Mouse (Mus musculus) ES-E14 (cell line): ENCODE measurements at regions not wholly inside any gene's neighbourhood (a gene's known extent, or its start where the extent isn't known, plus 50 kb on each side); places are given as distances from the start of the nearest gene placed in this dataset.

Experiments
- CHD2 ChIP-seq: IDR thresholded peaks from 2 replicates; pipeline ENCODE4 v1.6.1; 2014; ENCODE audit warnings: mild to moderate bottlenecking, low read depth, low read length, inconsistent platforms
- HCFC1 ChIP-seq: IDR thresholded peaks from 2 replicates; pipeline ENCODE4 v1.6.1; 2012; ENCODE audit warnings: low read length, inconsistent platforms, borderline replicate concordance; ENCODE audit not compliant: insufficient read depth
- MAFK ChIP-seq: IDR thresholded peaks from 2 replicates; pipeline ENCODE4 v1.6.1; 2014; ENCODE audit warnings: mild to moderate bottlenecking, low read depth, low read length, inconsistent platforms; ENCODE audit not compliant: insufficient read depth
- ZNF384 ChIP-seq: IDR thresholded peaks from 2 replicates; pipeline ENCODE4 v1.6.1; 2012; ENCODE audit warnings: low read depth, low read length, inconsistent platforms

DNA sequence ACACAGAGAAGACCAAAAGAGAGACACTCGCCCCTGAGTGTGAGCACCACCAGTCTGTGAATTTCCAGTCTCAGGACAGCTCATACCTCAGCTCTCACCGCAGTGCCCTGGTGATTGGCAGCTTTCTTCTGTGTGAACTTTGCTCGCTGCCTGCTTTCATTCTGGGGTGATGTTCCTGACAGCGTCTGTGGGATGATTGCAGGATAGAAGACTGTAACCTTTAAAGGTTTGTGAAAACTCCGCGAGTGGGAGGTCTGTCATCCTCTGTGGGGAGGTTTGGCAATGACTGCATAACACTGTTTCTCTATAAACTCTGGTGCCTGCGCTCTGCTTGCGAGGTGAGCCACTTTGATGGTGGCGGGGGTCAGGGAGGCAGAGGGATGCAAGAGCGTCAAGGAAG, 169.7 kb downstream of the Drd1 start:
- TF ChIP-seq HCFC1 (no peak), MAFK (no peak), ZNF384 (no peak), CHD2 (no peak)
